Mouse (Mus musculus) midbrain, embryonic 16.5 days (tissue): ENCODE data around the gene Atpaf2. TPM values are rescaled to one million over a fixed set of nuclear protein-coding genes. Genes with fewer than 3 reads are reported as not detected.

Source experiments
- ATAC-seq: fragments of 200-750 bp; cut with Nextera tagmentation; 2 replicates; pipeline ENCODE4 v1.8.0; 2017; ENCODE audit warnings: moderate TSS enrichment
- H3K27ac ChIP-seq: fragments of 300-500 bp; sonication (generic); 2 replicates; pipeline ENCODE4 v1.5.1; 2014; ENCODE audit warnings: mild to moderate bottlenecking, low read length, mixed read lengths
- H3K27me3 ChIP-seq: fragments of 300-500 bp; sonication (generic); 2 replicates; pipeline ENCODE4 v1.6.1; 2014; ENCODE audit warnings: low read depth, low read length, mixed read lengths; ENCODE audit not compliant: control insufficient read depth, insufficient read depth
- H3K36me3 ChIP-seq: fragments of 300-500 bp; sonication (generic); 2 replicates; pipeline ENCODE4 v1.6.1; 2014; ENCODE audit warnings: mild to moderate bottlenecking, low read length, moderate library complexity, mixed read lengths; ENCODE audit not compliant: control insufficient read depth, insufficient read depth
- H3K4me1 ChIP-seq: fragments of 300-500 bp; sonication (generic); 2 replicates; pipeline ENCODE4 v1.6.1; 2014; ENCODE audit warnings: mild to moderate bottlenecking, low read length, mixed read lengths; ENCODE audit not compliant: control insufficient read depth, insufficient read depth
- H3K4me2 ChIP-seq: fragments of 300-500 bp; sonication (generic); 2 replicates; pipeline ENCODE4 v1.6.1; 2014; ENCODE audit warnings: mild to moderate bottlenecking, low read length, mixed read lengths
- H3K4me3 ChIP-seq: fragments of 300-500 bp; sonication (generic); 2 replicates; pipeline ENCODE4 v1.5.1; 2014; ENCODE audit warnings: low read depth, mild to moderate bottlenecking, low read length, moderate library complexity, mixed read lengths
- H3K9ac ChIP-seq: fragments of 300-500 bp; sonication (generic); 2 replicates; pipeline ENCODE4 v1.6.1; 2014; ENCODE audit warnings: low read depth, low read length, mixed read lengths
- H3K9me3 ChIP-seq: fragments of 300-500 bp; sonication (generic); replicated peaks from 2 replicates; pipeline ENCODE4 v1.6.1; 2014; ENCODE audit warnings: mild to moderate bottlenecking, low read length, mixed read lengths; ENCODE audit not compliant: control insufficient read depth, poor library complexity, severe bottlenecking
- WGBS: fragments of 180-500 bp; shearing (Covaris S2); extraction: QIAGEN DNeasy Blood & Tissue Kit; methylation state at CpG from one replicate; pipeline ENCODE4 v1.1.7; 2014; 5-methylcytosine and 5-hydroxymethylcytosine counted together
- polyA plus RNA-seq: library from polyadenylated mRNA; unstranded; fragments of >200 nt; fragmentation: Nextera tagmentation; extraction: Ambion mirVana; gene quantifications from 2 replicates; pipeline ENCODE4 v1.2.1, GENCODE M21; 2015

The Atpaf2 gene
- polyA plus RNA-seq, 1 experiment from 2014 or later: 47.4 TPM

- H3K4me1 ChIP-seq: no peaks in the 10 kb centered on the region
- 94% methylated on average over 1 of the region's 1 CpGs for WGBS
These were observed 58.3 kb downstream of the Atpaf2 start for GRCm38 (mm10) chr11:60359936-60360335.

GRCm38 (mm10) chr11:60359138-60359537, 59.1 kb downstream of the Atpaf2 start:
- Histone ChIP-seq H3K27me3 (no peaks in the 10 kb centered on the region), H3K36me3 (no peaks in the 10 kb centered on the region), H3K4me1 (no peaks in the 10 kb centered on the region), H3K4me3 (no peak overlapping the region), H3K27ac (no peak overlapping the region), H3K4me2 (no peak overlapping the region), H3K9me3 (no peaks in the 10 kb centered on the region), H3K9ac (no peak overlapping the region)
- 78% methylated on average over 5 of the region's 5 CpGs for WGBS
- ATAC-seq: no peak

More at GRCm38 (mm10) chr11:60359936-60360335, 58.3 kb downstream of the Atpaf2 start:
- Histone ChIP-seq H3K4me3 (no peak overlapping the region), H3K36me3 (no peaks in the 10 kb centered on the region), H3K9me3 (no peaks in the 10 kb centered on the region), H3K27me3 (no peaks in the 10 kb centered on the region), H3K27ac (no peak overlapping the region), H3K4me2 (no peak overlapping the region), H3K9ac (no peak overlapping the region)
- no peak for ATAC-seq

- no peaks in the 10 kb centered on the region for H3K36me3 ChIP-seq
- H3K4me3 ChIP-seq: no peak overlapping the region
- H3K27me3 ChIP-seq: no peaks in the 10 kb centered on the region
- no peak overlapping the region for H3K27ac ChIP-seq
- no peak overlapping the region for H3K4me2 ChIP-seq
- H3K9ac ChIP-seq: no peak overlapping the region
- H3K4me1 ChIP-seq: peaks cover 3% of the 10 kb centered on the region; the same call in 1 of the 2 replicates
- 84% methylated on average over 7 of the region's 7 CpGs for WGBS
- ATAC-seq: no peak
- H3K9me3 ChIP-seq: no peaks in the 10 kb centered on the region
These were observed 59.7 kb downstream of the Atpaf2 start for GRCm38 (mm10) chr11:60358548-60358947.

GRCm38 (mm10) chr11:60357116-60357515, 61.1 kb downstream of the Atpaf2 start:
- 32% methylated on average over 1 of the region's 1 CpGs for WGBS

GRCm38 (mm10) chr11:60355952-60356351, 62.3 kb downstream of the Atpaf2 start:
- H3K4me2 ChIP-seq: no peak overlapping the region
- H3K4me3 ChIP-seq: no peak overlapping the region
- 94% methylated on average over 2 of the region's 2 CpGs for WGBS
- ATAC-seq: no peak
- no peaks in the 10 kb centered on the region for H3K36me3 ChIP-seq
- H3K9me3 ChIP-seq: no peaks in the 10 kb centered on the region
- peaks cover 15% of the 10 kb centered on the region for H3K4me1 ChIP-seq
- H3K9ac ChIP-seq: no peak overlapping the region
- H3K27me3 ChIP-seq: no peaks in the 10 kb centered on the region
- no peak overlapping the region for H3K27ac ChIP-seq

More at GRCm38 (mm10) chr11:60357116-60357515, 61.1 kb downstream of the Atpaf2 start:
- no peak overlapping the region for H3K4me2 ChIP-seq
- no peak overlapping the region for H3K9ac ChIP-seq
- no peak for ATAC-seq
- no peak overlapping the region for H3K27ac ChIP-seq
- H3K36me3 ChIP-seq: no peaks in the 10 kb centered on the region
- no peak overlapping the region for H3K4me3 ChIP-seq
- no peaks in the 10 kb centered on the region for H3K27me3 ChIP-seq
- peaks cover 6% of the 10 kb centered on the region; the same call in 1 of the 2 replicates for H3K4me1 ChIP-seq
- H3K9me3 ChIP-seq: no peaks in the 10 kb centered on the region

GRCm38 (mm10) chr11:60352559-60353411, 65.5 kb downstream of the Atpaf2 start, which contains the start of the genes Tom1l2 and Drc3:
TSS of gene Tom1l2 (minus strand) at chr11:60352905.
TSS of gene Drc3 (plus strand) at chr11:60353329.
- peak within 1 kb of the TSS; percentile 81 for H3K4me2 ChIP-seq
- no peaks in the 10 kb centered on the region for H3K36me3 ChIP-seq
- peak; percentile 100 for ATAC-seq
- H3K4me3 ChIP-seq: peak within 1 kb of the TSS; percentile 78
- no peaks in the 10 kb centered on the region for H3K9me3 ChIP-seq
- peak within 1 kb of the TSS; percentile 79 for H3K9ac ChIP-seq
- peak within 1 kb of the TSS; percentile 82 for H3K27ac ChIP-seq
- no peaks in the 10 kb centered on the region for H3K27me3 ChIP-seq
- WGBS: under 1% methylated on average over 57 of the region's 57 CpGs
- H3K4me1 ChIP-seq: peaks cover 17% of the 10 kb centered on the region

GRCm38 (mm10) chr11:60351925-60352371, 66.3 kb downstream of the Atpaf2 start:
- Histone ChIP-seq H3K9ac (peak overlapping the region; percentile 79), H3K4me1 (peaks cover 17% of the 10 kb centered on the region), H3K4me2 (peak overlapping the region; percentile 81), H3K27me3 (no peaks in the 10 kb centered on the region), H3K36me3 (no peaks in the 10 kb centered on the region), H3K4me3 (peak overlapping the region; percentile 78), H3K9me3 (no peaks in the 10 kb centered on the region), H3K27ac (peak overlapping the region; percentile 82; the same call in 1 of the 2 replicates)
- ATAC-seq: no peak
- 19% methylated on average over 11 of the region's 11 CpGs for WGBS

GRCm38 (mm10) chr11:60351388-60351787, 66.9 kb downstream of the Atpaf2 start:
- 50% methylated on average over 2 of the region's 2 CpGs for WGBS
- Histone ChIP-seq H3K9ac (no peak overlapping the region), H3K27ac (no peak overlapping the region)

More at GRCm38 (mm10) chr11:60351388-60351787, 66.9 kb downstream of the Atpaf2 start:
- peaks cover 17% of the 10 kb centered on the region for H3K4me1 ChIP-seq
- peak overlapping the region; percentile 78; the same call in 1 of the 2 replicates for H3K4me3 ChIP-seq
- peak overlapping the region; percentile 81 for H3K4me2 ChIP-seq
- no peaks in the 10 kb centered on the region for H3K27me3 ChIP-seq
- no peaks in the 10 kb centered on the region for H3K36me3 ChIP-seq
- no peaks in the 10 kb centered on the region for H3K9me3 ChIP-seq
- no peak for ATAC-seq
